Mouse (Mus musculus) spleen, adult 2 months (tissue): ENCODE results near the gene Padi4.

Experiments used
- CTCF ChIP-seq: fragments of 200-500 bp; IDR thresholded peaks from 2 replicates; pipeline ENCODE4 v1.5.1; 2011; ENCODE audit warnings: mild to moderate bottlenecking, inconsistent platforms; ENCODE audit not compliant: insufficient read depth, insufficient read length, insufficient replicate concordance; ENCODE audit errors: extremely low read depth
- POLR2A ChIP-seq: fragments of 200-500 bp; IDR thresholded peaks from 2 replicates; pipeline ENCODE4 v1.6.1; 2011; ENCODE audit warnings: low read depth, low read length, inconsistent platforms

DNA sequence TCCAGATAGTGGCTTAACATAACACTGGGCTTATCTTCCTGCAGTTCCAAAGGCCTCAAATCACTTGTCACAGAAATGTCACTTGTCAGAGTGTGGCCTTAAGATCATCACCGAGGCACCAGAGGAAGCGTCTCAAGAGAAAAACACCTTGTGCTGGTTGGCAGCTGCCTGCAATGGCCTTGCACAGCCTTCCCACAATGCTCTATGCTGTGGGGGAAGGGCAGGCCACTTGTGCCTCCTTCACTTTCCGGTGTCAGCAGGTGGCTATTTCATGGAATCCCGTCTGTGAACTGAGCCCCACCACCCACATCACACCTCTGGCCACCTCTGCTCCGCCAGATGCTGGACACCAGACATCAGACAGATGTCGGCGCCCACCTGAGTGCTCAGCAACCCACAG lies 20.7 kb downstream of the Padi4 start:
- TF ChIP-seq POLR2A (no peak), CTCF (no peak)
